Mouse (Mus musculus): ENCODE data around the gene Ep300. TPM values are rescaled to one million over a fixed set of nuclear protein-coding genes. Genes with fewer than 3 reads are reported as not detected.
"Not testable (repeated sequence)": the region's sequence is repeated elsewhere in the genome, so short reads cannot be mapped to it uniquely, and the experiment has no call there.

Gene Ep300
- polyA plus RNA-seq, 1 experiment, result 25.7 TPM

- no peak within 1 kb of the TSS for H3K27ac ChIP-seq (ENCODE audit: control insufficient read depth, insufficient read depth, low read depth, low read length)
- no peak within 1 kb of the TSS for H3K4me3 ChIP-seq (ENCODE audit: control insufficient read depth, low read depth, low read length)
- no peaks in the 10 kb centered on the region for H3K36me3 ChIP-seq (ENCODE audit: control insufficient read depth, insufficient read depth, low read length)
- TF ChIP-seq CTCF (IDR thresholded peaks at IDR 0.05; ENCODE audit: control insufficient read depth, insufficient read depth, insufficient replicate concordance, low read depth, low read length) (no peak), POLR2A (IDR thresholded peaks at IDR 0.05; ENCODE audit: control insufficient read depth, low read depth, low read length) (no peak)
- H3K27me3 ChIP-seq (ENCODE audit: control insufficient read depth, insufficient read depth, low read length), result no peaks in the 10 kb centered on the region
- H3K4me1 ChIP-seq (ENCODE audit: control insufficient read depth, insufficient read depth, low read length), result peaks cover 20% of the 10 kb centered on the region
Measured at GRCm38 (mm10) chr15:81697175-81697574, 112.0 kb downstream of the Ep300 start, which contains the start of gene Chadl. Gene Chadl (minus strand): TSS chr15:81697287.

- Histone ChIP-seq H3K27me3 (ENCODE audit: control insufficient read depth, insufficient read depth, low read length) (no peaks in the 10 kb centered on the region), H3K4me3 (ENCODE audit: control insufficient read depth, low read depth, low read length) (no peak overlapping the region), H3K4me1 (ENCODE audit: control insufficient read depth, insufficient read depth, low read length) (peaks cover 18% of the 10 kb centered on the region), H3K27ac (ENCODE audit: control insufficient read depth, insufficient read depth, low read depth, low read length) (no peak overlapping the region), H3K36me3 (ENCODE audit: control insufficient read depth, insufficient read depth, low read length) (no peaks in the 10 kb centered on the region)
- TF ChIP-seq POLR2A (IDR thresholded peaks at IDR 0.05; ENCODE audit: control insufficient read depth, low read depth, low read length) (no peak), CTCF (IDR thresholded peaks at IDR 0.05; ENCODE audit: control insufficient read depth, insufficient read depth, insufficient replicate concordance, low read depth, low read length) (no peak)
Measured at GRCm38 (mm10) chr15:81697847-81698246, 112.7 kb downstream of the Ep300 start.

DNA sequence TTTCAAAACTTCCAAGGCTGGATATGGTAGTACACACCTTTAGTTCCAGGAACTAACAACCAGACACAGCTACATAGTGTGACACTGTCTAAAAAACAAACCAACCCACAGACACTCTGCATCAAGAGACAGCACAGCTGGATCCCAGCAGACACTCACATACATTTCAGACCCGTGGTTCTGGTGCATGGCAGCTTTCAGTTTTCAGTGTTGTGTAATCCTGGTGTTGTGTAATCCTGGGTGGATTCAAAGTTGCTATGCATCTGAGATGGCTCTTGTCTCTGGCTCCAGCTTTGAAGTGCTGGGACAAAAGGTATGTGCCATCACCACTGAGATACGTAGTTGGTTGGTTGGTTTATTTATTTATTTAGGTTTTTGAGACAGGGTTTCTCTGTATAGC, 113.4 kb downstream of the Ep300 start:
- peaks cover 12% of the 10 kb centered on the region for H3K4me1 ChIP-seq (ENCODE audit: control insufficient read depth, insufficient read depth, low read length)
- no peaks in the 10 kb centered on the region for H3K27me3 ChIP-seq (ENCODE audit: control insufficient read depth, insufficient read depth, low read length)
- no peaks in the 10 kb centered on the region for H3K36me3 ChIP-seq (ENCODE audit: control insufficient read depth, insufficient read depth, low read length)
- no peak overlapping the region for H3K27ac ChIP-seq (ENCODE audit: control insufficient read depth, insufficient read depth, low read depth, low read length)
- TF ChIP-seq CTCF (IDR thresholded peaks at IDR 0.05; ENCODE audit: control insufficient read depth, insufficient read depth, insufficient replicate concordance, low read depth, low read length), result no peak
- TF ChIP-seq POLR2A (IDR thresholded peaks at IDR 0.05; ENCODE audit: control insufficient read depth, low read depth, low read length), result no peak
- H3K4me3 ChIP-seq (ENCODE audit: control insufficient read depth, low read depth, low read length), result no peak overlapping the region

DNA sequence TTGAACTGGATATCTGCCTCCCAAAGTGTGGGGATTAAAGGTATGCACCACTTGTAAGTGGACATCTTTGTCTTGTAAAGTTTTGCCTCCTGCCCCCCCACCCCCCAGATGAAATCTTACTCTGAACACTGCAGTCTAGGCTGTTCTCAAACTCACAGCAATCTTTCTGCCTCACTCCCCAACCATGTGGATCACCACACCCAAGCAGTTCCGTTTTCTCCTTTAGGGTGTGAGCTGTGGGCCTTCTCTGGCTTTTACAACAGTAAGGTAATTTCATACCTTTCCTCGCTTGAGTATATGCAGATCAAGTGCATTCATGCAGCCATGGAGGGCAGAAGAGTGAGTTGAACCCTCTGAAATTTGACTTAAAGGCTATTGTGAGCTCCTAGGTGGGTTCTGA, 115.0 kb downstream of the Ep300 start:
- H3K4me1 ChIP-seq (ENCODE audit: control insufficient read depth, insufficient read depth, low read length), result 0 out of 2 replicates have a peak, but pooled peaks cover under 1% of the 10 kb centered on the region
- no peaks in the 10 kb centered on the region for H3K27me3 ChIP-seq (ENCODE audit: control insufficient read depth, insufficient read depth, low read length)
- TF ChIP-seq POLR2A (IDR thresholded peaks at IDR 0.05; ENCODE audit: control insufficient read depth, low read depth, low read length), result no peak
- no peak for TF ChIP-seq CTCF (IDR thresholded peaks at IDR 0.05; ENCODE audit: control insufficient read depth, insufficient read depth, insufficient replicate concordance, low read depth, low read length)
- H3K27ac ChIP-seq (ENCODE audit: control insufficient read depth, insufficient read depth, low read depth, low read length), result no peak overlapping the region
- H3K4me3 ChIP-seq (ENCODE audit: control insufficient read depth, low read depth, low read length), result no peak overlapping the region
- no peaks in the 10 kb centered on the region for H3K36me3 ChIP-seq (ENCODE audit: control insufficient read depth, insufficient read depth, low read length)

DNA sequence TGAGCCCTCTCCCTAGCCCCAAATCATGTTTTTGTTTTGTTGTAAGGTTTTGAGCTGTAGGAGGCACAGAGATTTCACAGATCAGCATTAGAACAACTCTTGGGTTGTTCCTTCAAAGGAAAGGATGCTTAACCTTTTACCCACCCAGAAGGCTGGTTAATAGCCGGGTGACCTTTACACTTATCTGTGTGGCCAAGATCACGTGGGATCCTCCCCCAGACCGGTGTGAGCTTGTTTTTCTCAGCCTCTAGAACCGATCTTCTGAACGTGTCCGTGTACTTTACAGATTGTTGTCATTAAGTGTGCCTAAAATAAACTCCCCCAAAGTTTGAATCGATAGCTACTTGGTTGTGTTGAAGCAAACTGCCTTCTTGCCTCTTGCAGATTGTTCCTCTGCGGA, 115.5 kb downstream of the Ep300 start:
- Histone ChIP-seq H3K4me3 (ENCODE audit: control insufficient read depth, low read depth, low read length) (no peak overlapping the region), H3K36me3 (ENCODE audit: control insufficient read depth, insufficient read depth, low read length) (no peaks in the 10 kb centered on the region), H3K27me3 (ENCODE audit: control insufficient read depth, insufficient read depth, low read length) (no peaks in the 10 kb centered on the region), H3K4me1 (ENCODE audit: control insufficient read depth, insufficient read depth, low read length) (no peaks in the 10 kb centered on the region), H3K27ac (ENCODE audit: control insufficient read depth, insufficient read depth, low read depth, low read length) (no peak overlapping the region)
- TF ChIP-seq CTCF (IDR thresholded peaks at IDR 0.05; ENCODE audit: control insufficient read depth, insufficient read depth, insufficient replicate concordance, low read depth, low read length) (no peak), POLR2A (IDR thresholded peaks at IDR 0.05; ENCODE audit: control insufficient read depth, low read depth, low read length) (no peak)

DNA sequence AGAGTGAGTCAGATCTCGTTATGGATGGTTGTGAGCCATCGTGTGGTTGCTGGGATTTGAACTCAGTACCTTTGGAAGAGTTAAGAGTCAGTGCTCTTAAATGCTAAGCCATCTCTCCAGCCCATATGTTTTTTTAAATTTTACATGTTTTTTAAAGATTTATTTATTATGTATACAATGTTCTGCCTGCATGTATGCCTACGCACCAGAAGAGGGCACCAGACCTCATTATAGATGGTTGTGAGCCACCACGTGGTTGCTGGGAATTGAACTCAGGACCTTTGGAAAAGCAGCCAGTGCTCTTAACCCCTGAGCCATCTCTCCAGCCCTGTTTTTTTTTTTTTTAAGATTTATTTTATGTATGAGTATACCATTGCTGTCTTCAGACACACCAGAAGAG, 116.2 kb downstream of the Ep300 start:
- H3K27me3 ChIP-seq (ENCODE audit: control insufficient read depth, insufficient read depth, low read length); H3K4me1 ChIP-seq (ENCODE audit: control insufficient read depth, insufficient read depth, low read length); H3K4me3 ChIP-seq (ENCODE audit: control insufficient read depth, low read depth, low read length); H3K36me3 ChIP-seq (ENCODE audit: control insufficient read depth, insufficient read depth, low read length); H3K27ac ChIP-seq (ENCODE audit: control insufficient read depth, insufficient read depth, low read depth, low read length): not testable (repeated sequence)

Other genes with a start within 250 kb of the Ep300 start
- 10.5 and 11.9 TPM in 2 replicates for gene Slc25a17, start 224.5 kb upstream of the Ep300 start, polyA plus RNA-seq (2012; rRNA removed)
- gene St13, start 185.3 kb upstream of the Ep300 start, polyA plus RNA-seq (2012; rRNA removed), result 47.3 and 52.8 TPM in 2 replicates
- 14.6 and 14.9 TPM in 2 replicates for gene Xpnpep3, start 185.2 kb upstream of the Ep300 start, polyA plus RNA-seq (2012; rRNA removed)
- 62.7 and 75.2 TPM in 2 replicates for gene Dnajb7, start 177.1 kb upstream of the Ep300 start, polyA plus RNA-seq (2012; rRNA removed)
- 51.1 and 55.3 TPM in 2 replicates for gene Rbx1, start 119.1 kb upstream of the Ep300 start, polyA plus RNA-seq (2012; rRNA removed)
- 25.3 and 27.4 TPM in 2 replicates for gene L3mbtl2, start 78.5 kb downstream of the Ep300 start, polyA plus RNA-seq (2012; rRNA removed)
- 3.8 and 4.6 TPM in 2 replicates for gene Chadl, start 111.9 kb downstream of the Ep300 start, polyA plus RNA-seq (2012; rRNA removed)
- 21.6 and 26.3 TPM in 2 replicates for gene Zc3h7b, start 159.7 kb downstream of the Ep300 start, polyA plus RNA-seq (2012; rRNA removed)
- gene Rangap1, start 160.2 kb downstream of the Ep300 start, polyA plus RNA-seq (2012; rRNA removed), result 234 and 245 TPM in 2 replicates
- 36.1 and 38.9 TPM in 2 replicates for gene Tef, start 217.1 kb downstream of the Ep300 start, polyA plus RNA-seq (2012; rRNA removed)

Data from testis, adult 2 months (tissue).